Mouse (Mus musculus): ENCODE results near the gene Pigf. TPM values are rescaled to one million over a fixed set of nuclear protein-coding genes. Genes with fewer than 3 reads are reported as not detected.

Pigf gene
- polyA plus RNA-seq, 1 experiment: 14.8 TPM

GRCm38 (mm10) chr17:86961301-86961841 lies 63.8 kb downstream of the Pigf start:
- Histone ChIP-seq H3ac (ENCODE audit: control insufficient read depth, insufficient read length) (no peak overlapping the region), H3K4me2 (ENCODE audit: low read depth) (peak overlapping the region; percentile 93), H3K4me3 (peak overlapping the region; percentile 94), H3K36me3 (ENCODE audit: control insufficient read depth, insufficient read depth) (no peaks in the 10 kb centered on the region), H3K27me3 (ENCODE audit: control insufficient read depth, insufficient read depth, insufficient read length) (no peaks in the 10 kb centered on the region), H3K79me2 (ENCODE audit: control insufficient read depth, insufficient read depth) (peaks cover 25% of the 10 kb centered on the region)
- TF ChIP-seq CEBPB (IDR thresholded peaks at IDR 0.05; ENCODE audit: insufficient read depth, poor library complexity, severe bottlenecking) (no peak), MYOD1 (IDR thresholded peaks at IDR 0.05; ENCODE audit: control insufficient read depth in 1 of 3, insufficient read length in 2 of 3, low read depth in 2 of 3) (peak in 1 of 3 experiments; percentile 22)

- TF ChIP-seq POLR2AphosphoS2 (IDR thresholded peaks at IDR 0.05; ENCODE audit: insufficient read length, low read depth): no peak
- TF ChIP-seq REST (IDR thresholded peaks at IDR 0.05; ENCODE audit: insufficient read depth, insufficient read length): no peak
- no peak for TF ChIP-seq TCF12 (IDR thresholded peaks at IDR 0.05; ENCODE audit: insufficient read depth, poor library complexity, severe bottlenecking)
- no peak for TF ChIP-seq E2F4 (IDR thresholded peaks at IDR 0.05; ENCODE audit: insufficient read depth)
- no peak for TF ChIP-seq POLR2A (IDR thresholded peaks at IDR 0.05; ENCODE audit: insufficient read length, low read depth)
- no peak for TF ChIP-seq MAX (IDR thresholded peaks at IDR 0.05; ENCODE audit: low read depth)
- TF ChIP-seq CEBPB (IDR thresholded peaks at IDR 0.05; ENCODE audit: insufficient read depth, poor library complexity, severe bottlenecking): no peak
- no peak for TF ChIP-seq SRF (IDR thresholded peaks at IDR 0.05; ENCODE audit: control insufficient read depth, insufficient read length, low read depth)
- peak in 1 of 3 experiments; percentile 52 for TF ChIP-seq MYOD1 (IDR thresholded peaks at IDR 0.05; ENCODE audit: control insufficient read depth in 1 of 3, insufficient read length in 2 of 3, low read depth in 2 of 3)
- no peak for TF ChIP-seq USF1 (IDR thresholded peaks at IDR 0.05; ENCODE audit: low read depth)
- peak in 1 of 3 experiments; percentile 34 for TF ChIP-seq MYOG (IDR thresholded peaks at IDR 0.05; ENCODE audit: control insufficient read depth in 1 of 3, insufficient read depth in 1 of 3, insufficient read length in 2 of 3, low read depth in 2 of 3)
- no peak overlapping the region for H3ac ChIP-seq (ENCODE audit: control insufficient read depth, insufficient read length)
- H3K27me3 ChIP-seq (ENCODE audit: control insufficient read depth, insufficient read depth, insufficient read length): no peaks in the 10 kb centered on the region
- no peak overlapping the region for H3K4me3 ChIP-seq
- H3K79me2 ChIP-seq (ENCODE audit: control insufficient read depth, insufficient read depth): no peaks in the 10 kb centered on the region
- H3K4me2 ChIP-seq (ENCODE audit: low read depth): no peak overlapping the region
- no peaks in the 10 kb centered on the region for H3K36me3 ChIP-seq (ENCODE audit: control insufficient read depth, insufficient read depth)
These were observed 67.2 kb downstream of the Pigf start for GRCm38 (mm10) chr17:86957968-86958367.

- H3K4me2 ChIP-seq (ENCODE audit: low read depth): no peak overlapping the region
- no peaks in the 10 kb centered on the region for H3K36me3 ChIP-seq (ENCODE audit: control insufficient read depth, insufficient read depth)
These were observed 68.0 kb downstream of the Pigf start for GRCm38 (mm10) chr17:86957239-86957638.

GRCm38 (mm10) chr17:86948801-86949200 lies 76.4 kb downstream of the Pigf start:
- Histone ChIP-seq H3K4me3 (no peak overlapping the region), H3ac (ENCODE audit: control insufficient read depth, insufficient read length) (no peak overlapping the region), H3K36me3 (ENCODE audit: control insufficient read depth, insufficient read depth) (no peaks in the 10 kb centered on the region), H3K4me2 (ENCODE audit: low read depth) (peak overlapping the region; percentile 1), H3K79me2 (ENCODE audit: control insufficient read depth, insufficient read depth) (no peaks in the 10 kb centered on the region), H3K27me3 (ENCODE audit: control insufficient read depth, insufficient read depth, insufficient read length) (peaks cover 6% of the 10 kb centered on the region)
- TF ChIP-seq USF1 (IDR thresholded peaks at IDR 0.05; ENCODE audit: low read depth) (peak; percentile 56), REST (IDR thresholded peaks at IDR 0.05; ENCODE audit: insufficient read depth, insufficient read length) (no peak), E2F4 (IDR thresholded peaks at IDR 0.05; ENCODE audit: insufficient read depth) (no peak), MYOG (IDR thresholded peaks at IDR 0.05; ENCODE audit: control insufficient read depth in 1 of 3, insufficient read depth in 1 of 3, insufficient read length in 2 of 3, low read depth in 2 of 3) (peak in 1 of 3 experiments; percentile 63), MYOD1 (IDR thresholded peaks at IDR 0.05; ENCODE audit: control insufficient read depth in 1 of 3, insufficient read length in 2 of 3, low read depth in 2 of 3) (no peak), TCF3 (IDR thresholded peaks at IDR 0.05; ENCODE audit: insufficient read length, low read depth) (no peak), SRF (IDR thresholded peaks at IDR 0.05; ENCODE audit: control insufficient read depth, insufficient read length, low read depth) (no peak), POLR2A (IDR thresholded peaks at IDR 0.05; ENCODE audit: insufficient read length, low read depth) (no peak), CEBPB (IDR thresholded peaks at IDR 0.05; ENCODE audit: insufficient read depth, poor library complexity, severe bottlenecking) (no peak)

More at GRCm38 (mm10) chr17:86957239-86957638, 68.0 kb downstream of the Pigf start:
- Histone ChIP-seq H3ac (ENCODE audit: control insufficient read depth, insufficient read length) (no peak overlapping the region), H3K27me3 (ENCODE audit: control insufficient read depth, insufficient read depth, insufficient read length) (no peaks in the 10 kb centered on the region), H3K4me3 (no peak overlapping the region), H3K79me2 (ENCODE audit: control insufficient read depth, insufficient read depth) (no peaks in the 10 kb centered on the region)
- TF ChIP-seq REST (IDR thresholded peaks at IDR 0.05; ENCODE audit: insufficient read depth, insufficient read length) (no peak), TCF12 (IDR thresholded peaks at IDR 0.05; ENCODE audit: insufficient read depth, poor library complexity, severe bottlenecking) (no peak), E2F4 (IDR thresholded peaks at IDR 0.05; ENCODE audit: insufficient read depth) (no peak), MAX (IDR thresholded peaks at IDR 0.05; ENCODE audit: low read depth) (no peak), MYOG (IDR thresholded peaks at IDR 0.05; ENCODE audit: control insufficient read depth in 1 of 3, insufficient read depth in 1 of 3, insufficient read length in 2 of 3, low read depth in 2 of 3) (no peak), POLR2A (IDR thresholded peaks at IDR 0.05; ENCODE audit: insufficient read length, low read depth) (no peak), USF1 (IDR thresholded peaks at IDR 0.05; ENCODE audit: low read depth) (no peak), MYOD1 (IDR thresholded peaks at IDR 0.05; ENCODE audit: control insufficient read depth in 1 of 3, insufficient read length in 2 of 3, low read depth in 2 of 3) (no peak), SRF (IDR thresholded peaks at IDR 0.05; ENCODE audit: control insufficient read depth, insufficient read length, low read depth) (no peak), POLR2AphosphoS2 (IDR thresholded peaks at IDR 0.05; ENCODE audit: insufficient read length, low read depth) (no peak), TCF3 (IDR thresholded peaks at IDR 0.05; ENCODE audit: insufficient read length, low read depth) (no peak), CEBPB (IDR thresholded peaks at IDR 0.05; ENCODE audit: insufficient read depth, poor library complexity, severe bottlenecking) (no peak)

All from myocyte (in vitro differentiated cells).